Mouse (Mus musculus): ENCODE results near the gene Sele.
"Not testable (repeated sequence)": the region's sequence is repeated elsewhere in the genome, so short reads cannot be mapped to it uniquely, and the experiment has no call there.

The Sele gene

DNA sequence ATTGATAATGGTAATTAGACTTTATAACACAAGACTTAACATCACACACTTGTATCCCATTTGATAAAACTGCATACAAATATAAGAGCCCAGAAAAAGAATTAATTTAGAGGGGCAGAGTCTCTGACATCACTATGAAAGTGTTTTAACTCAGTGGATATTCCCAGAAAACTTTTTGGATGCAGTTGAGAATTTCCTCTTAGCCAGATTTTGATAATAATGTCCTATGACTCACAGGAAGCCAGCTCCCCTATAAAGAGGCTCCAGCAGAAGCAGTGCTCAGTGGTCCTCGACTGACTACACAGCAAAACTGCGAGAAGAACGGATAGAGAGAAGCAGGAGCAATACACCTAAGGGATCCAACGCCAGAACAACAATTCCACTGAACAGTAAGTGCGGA lies at the start of gene Sele:
Sele (plus strand) TSS at position 301 of the 400 bp plus-strand sequence.
- DNase-seq (ENCODE audit: low read depth, low spot score), result no peak

DNA sequence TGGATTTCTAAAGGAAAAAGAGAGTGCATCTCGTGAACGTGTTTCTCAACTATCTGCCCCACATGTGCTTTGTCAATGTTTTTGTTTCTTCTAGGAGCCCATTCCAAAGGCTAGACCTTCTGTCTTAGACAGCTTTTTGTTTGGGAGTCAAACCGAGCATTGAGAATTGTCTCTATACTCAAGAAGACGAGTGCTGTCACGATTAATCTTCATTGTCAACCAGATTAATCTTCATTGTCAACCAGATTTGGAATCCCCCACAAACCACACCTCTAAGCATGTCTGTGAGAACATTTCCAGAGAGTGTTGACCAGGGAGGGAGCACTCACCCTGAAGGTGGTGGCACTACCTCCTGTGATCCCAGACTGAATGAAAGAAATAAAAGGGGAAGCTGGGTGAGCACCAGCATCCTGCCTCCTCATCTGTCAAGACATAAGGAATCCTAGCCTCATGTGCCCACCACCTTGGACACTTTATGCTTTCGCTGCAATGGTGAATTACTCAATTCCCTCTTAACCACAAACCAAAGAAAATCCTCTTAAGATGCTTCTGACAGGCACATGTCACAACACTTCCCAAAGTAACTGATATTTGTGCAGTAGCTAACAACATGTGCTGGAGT lies 46.1 kb upstream of the Sele start:
- no peak for DNase-seq (ENCODE audit: low read depth, low spot score)

DNA sequence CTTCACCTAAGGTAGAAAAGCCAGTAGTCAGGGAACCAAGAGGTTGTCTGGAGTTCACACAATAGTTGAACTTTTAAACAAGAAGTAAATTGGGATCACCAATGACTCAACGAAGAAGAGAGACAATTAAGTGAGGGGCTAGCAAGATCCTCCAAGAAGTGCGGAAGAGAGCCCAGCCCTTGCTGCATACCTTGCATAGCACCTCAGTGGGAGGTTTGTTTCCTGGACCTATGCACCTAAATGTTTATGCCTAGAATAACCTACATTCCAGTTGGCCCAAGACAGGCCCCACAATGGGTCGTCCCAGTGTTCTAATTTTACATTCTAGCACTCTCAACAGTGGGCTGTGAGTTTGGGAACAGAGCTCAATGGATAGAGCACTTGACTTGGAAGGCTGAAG lies 43.7 kb upstream of the Sele start:
- no peak for DNase-seq (ENCODE audit: low read depth, low spot score)

DNA sequence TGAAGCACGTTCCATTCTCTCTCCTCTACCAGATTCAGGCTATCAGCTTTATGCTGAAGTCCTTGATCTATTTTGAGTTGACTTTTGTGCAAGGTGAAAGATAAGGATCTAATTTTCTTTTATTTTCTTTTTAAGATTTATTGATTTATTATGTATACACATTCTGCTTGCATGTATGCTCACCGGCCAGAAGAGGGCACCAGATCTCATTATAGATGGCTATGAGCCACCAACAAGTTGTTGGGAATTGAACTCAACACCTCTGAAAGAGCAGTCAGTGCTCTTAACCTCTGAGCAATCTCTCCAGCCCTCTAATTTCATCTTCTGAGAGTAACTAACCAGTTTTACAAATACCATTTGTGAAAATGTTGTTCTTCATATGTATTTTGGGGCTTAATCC lies 38.8 kb upstream of the Sele start:
- peak; percentile 65 for DNase-seq (ENCODE audit: low read depth, low spot score)

DNA sequence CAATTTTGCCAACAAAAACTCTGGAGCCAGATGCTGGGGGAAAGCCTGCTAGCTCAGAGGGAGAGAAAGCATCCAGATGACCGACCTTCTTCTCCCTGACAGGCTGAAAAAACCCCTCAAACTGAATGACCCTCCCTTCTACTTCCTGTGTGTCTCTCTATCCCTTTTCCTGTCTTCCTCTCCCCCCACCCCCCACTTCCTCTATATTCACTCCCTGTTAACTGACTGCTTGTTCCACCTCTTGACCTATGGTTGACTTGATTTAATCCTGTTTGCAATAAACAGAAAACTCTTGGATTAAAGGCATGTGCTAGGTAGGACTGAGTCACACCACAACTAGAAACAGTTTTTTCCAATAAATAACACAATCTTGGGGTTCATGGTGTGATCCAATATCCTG lies 33.4 kb upstream of the Sele start:
- DNase-seq (ENCODE audit: low read depth, low spot score), result no peak

DNA sequence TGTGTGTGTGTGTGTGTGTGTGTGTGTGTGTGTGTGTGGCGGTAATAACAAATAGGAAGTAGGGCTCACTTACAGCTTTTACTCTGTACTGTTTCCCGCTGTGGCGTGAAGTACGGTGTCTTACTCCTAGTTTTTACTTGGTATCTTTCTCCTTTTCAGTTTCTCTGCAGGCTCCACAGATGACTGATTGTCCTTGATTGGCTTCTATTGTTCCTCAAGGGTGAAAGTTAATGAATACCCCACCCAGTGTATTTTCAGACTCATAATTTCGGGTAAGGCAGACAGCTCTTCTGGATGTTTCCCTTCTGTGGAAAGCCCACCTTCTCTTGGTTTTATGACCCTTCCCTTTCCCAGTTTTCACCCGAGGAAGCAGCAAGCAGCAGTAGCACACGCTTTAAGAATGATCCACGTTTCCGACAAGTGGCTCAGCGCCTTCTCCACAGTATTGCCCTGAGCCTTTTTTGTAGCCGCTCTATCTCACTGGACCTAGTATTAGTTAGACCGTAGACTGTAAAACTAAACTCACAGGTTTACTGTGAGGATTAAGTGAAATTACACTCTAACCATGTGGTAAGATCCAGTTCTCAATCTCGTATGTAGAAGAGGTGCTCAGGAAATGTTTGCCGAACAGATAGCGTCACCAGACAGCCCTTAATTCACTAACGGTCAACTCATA lies 29.7 kb upstream of the Sele start:
- DNase-seq (ENCODE audit: low read depth, low spot score), result no peak

DNA sequence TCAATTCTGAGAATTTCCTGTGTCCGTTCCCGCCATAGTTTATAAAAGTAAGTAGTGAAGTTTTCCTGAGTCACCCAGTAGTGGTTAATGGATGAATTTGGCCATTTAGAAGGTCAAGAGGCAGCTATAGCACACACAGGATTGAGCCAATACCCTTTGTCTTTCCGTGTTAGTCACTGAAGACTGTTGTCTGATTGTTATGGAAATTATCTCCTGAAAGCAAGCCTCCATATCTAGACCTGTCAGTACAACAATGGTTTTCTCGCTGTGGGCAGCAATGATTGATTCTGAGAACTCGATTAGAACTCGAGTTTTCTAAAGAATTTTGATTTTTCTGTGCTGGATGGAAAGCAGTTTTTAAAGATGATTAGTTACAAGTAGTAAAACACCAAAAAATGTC lies 28.2 kb upstream of the Sele start:
- DNase-seq (ENCODE audit: low read depth, low spot score), result no peak

DNA sequence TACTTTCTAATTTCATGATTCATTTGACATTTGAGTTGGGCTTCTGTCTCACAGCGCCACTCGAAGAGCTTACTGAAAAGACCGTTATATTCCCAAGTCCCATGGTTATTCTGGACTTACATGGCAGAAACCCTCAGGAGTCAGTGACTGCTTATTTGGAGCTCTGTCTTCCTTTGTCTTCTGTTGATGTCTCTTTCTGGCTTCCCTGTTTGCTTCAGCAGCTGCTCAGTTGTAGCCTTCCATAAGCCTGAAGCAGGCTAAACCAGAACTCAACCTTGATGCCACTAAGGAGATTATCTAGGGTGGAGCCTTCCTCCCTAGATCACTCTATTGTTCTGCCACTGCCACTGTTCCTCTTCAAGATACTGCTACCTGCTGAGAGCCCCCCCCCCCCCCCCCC lies 27.3 kb upstream of the Sele start:
- not testable (repeated sequence) for DNase-seq (ENCODE audit: low read depth, low spot score)

DNA sequence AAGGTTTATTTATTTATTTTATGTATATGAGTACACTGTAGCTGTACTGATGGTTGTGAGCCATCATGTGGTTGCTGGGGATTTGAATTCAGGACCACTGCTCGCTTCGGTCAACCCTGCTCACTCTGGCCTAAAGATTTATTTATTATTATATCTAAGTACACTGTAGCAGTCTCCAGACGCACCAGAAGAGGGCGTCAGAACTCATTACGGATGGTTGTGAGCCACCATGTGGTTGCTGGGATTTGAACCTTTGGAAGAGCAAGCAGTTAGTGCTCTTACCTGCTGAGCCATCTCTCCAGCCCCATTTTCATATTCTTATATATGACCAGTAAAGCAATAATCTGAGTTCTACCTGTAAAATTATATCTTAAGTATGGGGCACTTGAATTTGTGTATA lies 25.9 kb upstream of the Sele start:
- not testable (repeated sequence) for DNase-seq (ENCODE audit: low read depth, low spot score)

DNA sequence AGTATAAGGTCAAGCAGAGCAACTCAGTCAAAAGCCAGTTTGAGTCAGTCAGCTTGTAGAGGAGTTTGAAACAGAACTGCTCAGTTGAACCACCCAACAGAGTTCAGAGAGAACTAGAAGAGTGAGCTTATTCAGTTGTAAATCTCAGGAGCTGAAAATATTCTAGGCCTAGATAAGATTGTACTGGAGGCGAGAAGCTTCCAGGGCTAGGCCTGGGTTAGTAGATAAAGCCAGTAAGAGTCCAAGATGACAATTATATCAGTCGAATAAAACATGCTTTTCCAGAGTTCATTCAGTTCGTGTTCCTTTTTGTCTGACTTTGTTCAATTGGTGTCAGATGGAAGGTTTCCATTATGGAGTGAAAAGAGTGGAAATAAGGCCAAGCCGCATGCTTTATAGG lies 22.3 kb upstream of the Sele start:
- DNase-seq (ENCODE audit: low read depth, low spot score), result no peak

DNA sequence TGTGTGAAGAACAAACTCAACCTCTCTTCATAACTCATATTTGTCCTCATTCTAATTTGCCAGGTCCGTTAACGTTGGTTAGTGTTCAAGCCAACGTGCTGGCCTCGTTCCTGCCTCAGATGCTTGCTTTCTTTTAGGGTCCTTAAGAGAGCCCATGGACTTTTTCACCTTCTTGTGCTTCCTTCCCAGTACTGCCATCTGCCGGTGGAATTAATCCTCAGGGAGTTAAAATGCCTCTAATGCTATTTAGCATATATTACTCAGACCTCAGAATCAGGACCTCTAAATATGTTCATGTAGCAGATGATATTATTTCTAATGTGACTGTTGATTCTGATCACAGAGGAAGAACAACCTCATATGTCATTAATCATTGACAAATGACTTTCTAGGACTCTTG lies 20.6 kb upstream of the Sele start:
- DNase-seq (ENCODE audit: low read depth, low spot score), result peak; percentile 12

DNA sequence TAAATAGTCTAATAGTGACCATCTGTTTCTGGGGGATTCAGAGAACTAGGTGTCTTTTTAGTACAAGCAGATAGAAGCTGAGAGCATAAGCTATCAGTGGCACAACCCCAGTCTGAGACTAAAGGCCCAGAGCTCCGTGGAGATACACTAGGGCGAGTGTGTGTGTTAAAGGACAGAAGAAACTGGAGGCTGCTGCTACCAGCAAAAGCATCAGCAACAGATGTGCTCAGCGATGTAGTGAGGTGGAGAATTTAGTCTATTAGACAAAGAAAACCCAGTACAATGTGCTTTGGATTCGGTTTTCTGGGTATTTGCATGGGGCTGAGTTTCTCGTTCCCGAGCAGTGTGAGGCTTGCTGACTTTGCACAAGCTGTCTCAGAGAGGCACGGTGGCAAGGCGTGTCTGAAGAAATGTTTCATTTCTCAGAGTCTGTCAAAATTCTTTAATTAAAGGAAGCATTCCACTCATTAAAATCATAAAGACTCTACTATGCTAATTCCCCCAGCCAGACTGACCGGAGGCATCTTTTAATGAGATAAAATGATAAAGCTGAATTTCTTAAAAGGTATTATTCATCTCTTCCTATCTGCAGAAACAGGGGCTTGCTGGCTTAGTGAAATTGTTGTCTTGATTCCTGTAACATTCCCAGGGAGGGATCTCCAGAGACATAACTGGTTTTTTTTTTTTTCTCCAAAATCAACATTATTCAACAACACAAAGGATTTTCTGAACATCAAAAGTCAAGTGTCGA lies 7.5 kb upstream of the Sele start:
- DNase-seq (ENCODE audit: low read depth, low spot score), result no peak

DNA sequence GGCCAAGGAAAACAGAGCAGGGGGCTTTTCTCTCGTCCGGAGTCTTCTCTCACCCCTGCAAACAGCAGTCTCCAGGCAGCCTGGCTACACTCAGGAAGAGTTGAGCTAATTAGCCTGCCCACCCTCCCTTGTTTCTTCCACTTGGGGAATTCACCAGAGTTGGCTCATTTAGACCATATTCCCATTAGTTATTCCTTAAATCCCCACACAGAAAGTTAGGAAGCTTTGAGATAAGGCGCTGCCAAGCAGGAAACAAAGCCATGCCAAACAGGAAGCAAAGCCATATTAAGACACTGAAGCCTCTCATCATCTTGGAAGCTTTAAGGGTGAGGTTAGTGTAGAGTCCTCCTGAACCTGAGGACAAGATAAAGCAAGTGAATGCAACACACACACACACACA lies 4.5 kb upstream of the Sele start:
- DNase-seq (ENCODE audit: low read depth, low spot score), result no peak

DNA sequence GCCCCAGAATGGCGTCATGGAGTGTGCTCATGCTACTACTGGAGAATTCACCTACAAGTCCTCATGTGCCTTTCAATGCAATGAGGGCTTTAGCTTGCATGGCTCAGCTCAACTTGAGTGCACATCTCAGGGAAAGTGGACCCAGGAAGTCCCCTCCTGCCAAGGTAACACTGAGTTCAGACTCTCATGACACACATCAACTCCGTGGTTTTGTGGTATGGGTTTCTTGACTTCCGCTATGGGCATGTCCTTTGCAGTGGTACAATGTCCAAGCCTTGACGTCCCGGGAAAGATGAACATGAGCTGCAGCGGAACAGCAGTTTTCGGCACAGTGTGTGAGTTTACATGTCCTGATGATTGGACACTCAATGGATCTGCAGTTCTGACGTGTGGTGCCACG lies 5.5 kb downstream of the Sele start:
- DNase-seq (ENCODE audit: low read depth, low spot score), result peak; percentile 9

DNA sequence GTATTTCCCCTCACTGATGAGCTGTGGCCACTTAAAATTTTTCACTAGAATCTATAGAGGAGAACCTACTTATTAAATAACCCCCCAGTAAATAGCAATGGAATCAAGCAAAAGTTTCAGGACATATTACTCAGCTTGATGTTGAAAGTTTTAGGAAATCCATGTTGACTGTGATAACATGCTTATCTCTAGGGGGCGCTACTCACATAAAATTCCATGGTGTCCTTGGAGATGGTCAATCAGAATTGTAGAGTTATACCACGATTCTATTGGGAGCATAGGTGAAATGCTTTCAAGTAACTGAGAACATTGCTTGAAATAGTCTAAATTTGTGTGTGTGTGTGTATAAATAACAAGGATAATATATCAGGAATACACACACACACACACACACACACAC lies 6.8 kb downstream of the Sele start:
- DNase-seq (ENCODE audit: low read depth, low spot score), result peak; percentile 33

DNA sequence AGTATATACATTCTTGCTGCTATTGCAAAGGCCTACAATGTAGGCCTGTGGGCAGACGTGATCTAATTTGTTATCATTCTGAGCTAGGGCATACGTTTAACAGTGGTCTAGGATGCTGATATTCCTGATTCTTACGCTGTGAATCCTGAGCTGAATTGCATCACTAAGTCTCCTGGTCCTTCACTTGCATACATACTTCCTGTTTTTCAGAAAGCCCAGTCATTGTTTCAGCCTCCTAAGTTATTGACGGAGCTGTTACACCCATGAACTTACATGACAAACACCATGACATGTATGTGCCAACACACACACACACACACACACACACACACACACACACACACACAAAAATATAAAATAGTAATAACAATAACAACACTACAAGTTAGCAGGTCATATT lies 12.0 kb downstream of the Sele start:
- no peak for DNase-seq (ENCODE audit: low read depth, low spot score)

DNA sequence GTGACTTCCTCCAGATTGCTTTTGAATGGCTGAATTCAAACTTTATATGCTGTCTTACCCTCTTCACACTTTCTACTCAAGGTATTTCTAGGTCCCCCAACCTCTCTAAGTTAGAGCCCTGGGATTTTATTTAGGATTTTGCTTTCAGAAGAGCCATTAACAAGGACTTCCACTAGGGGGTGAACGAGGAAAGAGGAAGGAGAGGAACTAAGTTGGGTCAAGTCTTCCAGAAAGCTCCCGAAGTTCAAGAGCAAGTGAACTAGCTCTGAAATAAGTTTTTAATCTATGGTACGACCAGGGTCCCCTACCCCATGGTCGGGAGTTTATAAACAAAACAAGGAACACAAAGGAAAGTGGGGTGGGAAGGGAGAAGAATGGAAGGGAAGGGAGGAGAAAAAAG lies 13.2 kb downstream of the Sele start:
- DNase-seq (ENCODE audit: low read depth, low spot score), result peak; percentile 63

DNA sequence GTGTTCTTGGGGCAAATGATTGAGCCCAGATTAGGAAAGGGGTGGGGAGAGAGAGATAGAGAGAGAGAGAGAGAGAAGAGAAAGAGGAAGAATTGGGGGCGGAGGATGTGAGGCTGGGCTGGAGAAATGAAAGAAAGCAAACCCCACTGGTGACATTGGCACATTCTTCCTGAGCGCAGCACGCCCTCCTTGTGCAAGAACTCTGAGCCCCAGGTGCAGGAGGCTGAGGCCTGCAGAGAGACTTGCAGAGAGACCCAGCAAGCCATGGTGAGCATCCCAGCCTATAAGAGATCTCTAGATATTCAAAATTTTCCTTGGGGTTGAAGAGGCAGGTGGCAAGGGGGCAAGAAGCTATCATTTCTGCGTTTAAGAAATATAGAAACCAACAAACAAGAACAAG lies 13.9 kb downstream of the Sele start, which contains the start of gene Sell:
Sell (plus strand) TSS at position 58 of the 400 bp plus-strand sequence.
- DNase-seq (ENCODE audit: low read depth, low spot score), result peak; percentile 61

DNA sequence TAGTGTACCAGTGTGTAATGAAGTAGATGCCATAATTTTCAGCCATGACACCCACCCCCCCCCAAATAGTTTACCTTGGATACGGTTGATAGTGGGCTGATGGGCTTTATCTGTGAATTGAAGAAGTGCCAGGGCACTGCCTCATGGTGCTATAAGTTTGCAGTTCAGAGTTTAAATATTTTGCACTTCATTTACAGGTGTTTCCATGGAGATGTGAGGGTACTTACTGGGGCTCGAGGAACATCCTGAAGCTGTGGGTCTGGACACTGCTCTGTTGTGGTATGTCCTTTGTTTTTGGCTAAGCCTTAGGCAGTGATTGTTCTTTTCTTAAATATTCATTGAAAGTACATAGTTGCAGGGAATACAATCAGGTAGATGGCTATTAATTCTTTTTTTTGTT lies 14.8 kb downstream of the Sele start:
- no peak for DNase-seq (ENCODE audit: low read depth, low spot score)

DNA sequence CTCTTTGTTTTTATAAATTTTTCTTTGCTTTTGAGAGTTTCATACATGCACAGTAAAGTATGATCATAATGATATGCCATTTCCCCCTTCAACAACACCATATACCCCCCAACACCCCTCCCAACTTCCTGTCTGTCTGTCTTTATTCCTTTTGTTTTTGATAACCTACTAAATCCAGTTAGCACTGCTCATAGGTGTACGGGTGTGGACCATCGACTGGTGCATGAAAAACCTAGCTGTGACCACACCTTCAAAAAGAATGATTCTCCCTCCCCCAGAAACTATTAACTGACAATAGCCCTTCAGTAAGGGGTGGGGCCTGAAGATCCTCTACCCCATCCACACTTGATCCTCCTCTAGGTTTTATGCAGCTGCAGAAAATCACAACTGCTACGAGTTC lies 15.7 kb downstream of the Sele start:
- peak; percentile 48 for DNase-seq (ENCODE audit: low read depth, low spot score)

DNA sequence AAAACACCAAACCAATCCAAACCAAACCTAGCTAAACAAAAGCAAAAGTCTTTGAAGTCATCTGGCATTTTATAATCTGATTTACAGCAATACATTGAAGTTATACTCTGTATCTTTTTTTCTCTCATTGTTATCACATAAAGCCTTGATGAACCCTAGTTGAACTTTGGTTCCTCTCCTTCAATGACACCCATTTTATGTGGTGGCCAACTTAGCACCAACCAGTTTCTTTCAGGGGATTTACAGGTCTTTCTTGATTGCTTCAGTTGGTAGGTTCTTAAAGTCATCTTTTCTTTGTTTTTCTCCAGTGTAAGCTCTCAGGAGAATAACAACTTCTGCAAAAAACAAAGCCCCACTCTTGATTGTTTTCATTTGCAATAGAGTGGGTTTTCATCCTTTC lies 21.2 kb downstream of the Sele start:
- peak; percentile 35 for DNase-seq (ENCODE audit: low read depth, low spot score)

DNA sequence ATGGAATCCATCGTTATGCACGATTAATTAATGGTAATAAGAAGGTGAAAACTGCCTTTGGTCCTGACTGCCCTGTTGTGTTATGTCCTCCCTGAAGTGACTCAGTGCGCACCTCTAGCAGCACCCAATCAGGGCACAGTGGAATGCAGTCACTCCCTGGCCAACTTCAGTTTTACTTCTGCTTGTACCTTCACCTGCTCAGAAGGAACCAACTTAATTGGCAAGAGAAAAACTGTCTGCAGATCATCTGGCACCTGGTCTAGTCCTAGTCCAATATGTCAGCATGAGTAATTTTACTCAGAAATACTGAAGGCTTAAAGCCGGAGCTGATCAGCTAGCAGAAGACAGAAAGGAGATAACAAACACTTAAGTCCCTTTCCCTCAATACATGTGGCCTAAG lies 22.4 kb downstream of the Sele start:
- DNase-seq (ENCODE audit: low read depth, low spot score), result no peak

DNA sequence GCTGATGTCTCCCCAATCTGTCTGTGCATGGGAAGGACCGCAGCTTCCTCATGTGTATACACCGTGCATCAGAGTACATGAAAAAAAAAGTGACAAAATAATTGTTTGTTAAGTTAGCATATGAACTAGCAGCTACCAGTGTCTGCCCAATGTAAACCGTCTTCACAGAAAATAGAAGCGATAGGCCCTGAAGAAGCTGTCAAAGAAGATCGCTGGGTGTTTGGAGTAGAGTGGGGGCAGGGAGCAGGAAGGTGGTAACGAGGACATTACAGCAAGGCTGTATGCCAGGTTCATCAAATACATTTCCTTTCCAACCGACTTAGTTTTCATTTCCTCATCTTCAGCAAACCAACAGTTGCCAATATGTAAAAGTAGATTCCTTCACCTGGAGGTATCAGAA lies 23.1 kb downstream of the Sele start:
- peak; percentile 69 for DNase-seq (ENCODE audit: low read depth, low spot score)
